Mouse (Mus musculus): ENCODE results near the gene Gpr33. TPM values are rescaled to one million over a fixed set of nuclear protein-coding genes. Genes with fewer than 3 reads are reported as not detected.

Gene Gpr33
- polyA plus RNA-seq, 1 experiment from 2014 or later: not detected

DNA sequence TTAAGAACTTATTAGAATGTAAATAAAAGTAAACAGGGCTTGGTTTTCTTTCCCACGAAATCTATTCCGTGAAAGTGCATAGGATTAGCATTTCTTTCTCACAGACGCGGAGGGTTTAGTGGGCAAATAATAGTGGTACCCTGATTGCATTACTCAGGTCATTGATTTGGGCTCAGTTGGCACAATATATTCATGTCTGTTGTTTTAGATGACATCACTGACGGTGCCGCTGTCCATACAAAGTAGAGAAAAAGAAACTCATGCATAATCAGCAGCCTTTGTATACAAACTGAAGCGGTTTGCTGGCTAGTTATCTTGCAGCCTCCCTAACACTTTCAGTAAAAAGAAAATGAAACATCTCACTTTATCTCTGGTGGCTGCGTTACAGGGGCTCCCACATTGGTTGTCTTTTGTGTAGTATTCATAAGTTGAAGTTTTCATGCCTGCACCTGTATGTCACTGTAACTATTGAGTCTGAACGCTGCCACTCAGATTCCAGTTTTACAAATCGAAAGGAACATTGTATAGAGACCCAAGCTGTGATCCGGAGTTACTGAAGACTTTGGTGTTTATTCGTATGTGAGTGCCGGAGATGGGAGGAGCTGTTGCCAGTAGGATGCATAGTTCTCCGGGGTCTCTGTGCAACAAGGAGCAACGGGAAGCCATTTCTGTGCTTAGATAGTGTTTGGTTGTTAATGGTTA lies 17.8 kb downstream of the Gpr33 start:
- no peak overlapping the region for H3K9ac ChIP-seq
- H3K4me3 ChIP-seq: no peak overlapping the region
- no peaks in the 10 kb centered on the region for H3K9me3 ChIP-seq
- H3K4me1 ChIP-seq: no peaks in the 10 kb centered on the region
- H3K27me3 ChIP-seq: no peaks in the 10 kb centered on the region
- H3K36me3 ChIP-seq: no peaks in the 10 kb centered on the region
- H3K4me2 ChIP-seq: no peak overlapping the region
- WGBS: 74% methylated on average over 15 of the region's 15 CpGs
- no peak overlapping the region for H3K27ac ChIP-seq
- ATAC-seq (ENCODE audit: insufficient number of reproducible peaks, low FRiP score, low TSS enrichment, low read depth): no peak

- 48% methylated on average over 5 of the region's 5 CpGs for WGBS
- Histone ChIP-seq H3K9me3 (no peaks in the 10 kb centered on the region), H3K27ac (0 out of 2 replicates have a peak overlapping the region, but pooled peaks have one; percentile 33), H3K4me3 (peak overlapping the region; percentile 76), H3K9ac (no peak overlapping the region), H3K4me2 (peak overlapping the region; percentile 58), H3K36me3 (no peaks in the 10 kb centered on the region), H3K27me3 (no peaks in the 10 kb centered on the region), H3K4me1 (no peaks in the 10 kb centered on the region)
- peak; percentile 56; the same call in 1 of the 2 replicates for ATAC-seq (ENCODE audit: insufficient number of reproducible peaks, low FRiP score, low TSS enrichment, low read depth)
Observed at GRCm38 (mm10) chr12:52006633-52006994, 21.2 kb downstream of the Gpr33 start.

GRCm38 (mm10) chr12:52005877-52006632 lies 21.8 kb downstream of the Gpr33 start, which contains the start of gene Dtd2:
Dtd2 (minus strand) TSS chr12:52006501.
- peak within 1 kb of the TSS; percentile 81 for H3K27ac ChIP-seq

GRCm38 (mm10) chr12:52002746-52003145 lies 25.1 kb downstream of the Gpr33 start:
- no peak for ATAC-seq (ENCODE audit: insufficient number of reproducible peaks, low FRiP score, low TSS enrichment, low read depth)
- H3K36me3 ChIP-seq: peaks cover 17% of the 10 kb centered on the region
- no peaks in the 10 kb centered on the region for H3K4me1 ChIP-seq
- 91% methylated on average over 3 of the region's 3 CpGs for WGBS
- no peaks in the 10 kb centered on the region for H3K27me3 ChIP-seq
- no peak overlapping the region for H3K27ac ChIP-seq
- H3K9ac ChIP-seq: no peak overlapping the region
- no peak overlapping the region for H3K4me2 ChIP-seq
- no peak overlapping the region for H3K4me3 ChIP-seq
- H3K9me3 ChIP-seq: no peaks in the 10 kb centered on the region

More at GRCm38 (mm10) chr12:52005877-52006632, 21.8 kb downstream of the Gpr33 start, which contains the start of gene Dtd2:
- 2% methylated on average over 41 of the region's 46 CpGs for WGBS
- H3K27me3 ChIP-seq: no peaks in the 10 kb centered on the region
- H3K9ac ChIP-seq: peak within 1 kb of the TSS; percentile 74
- H3K4me2 ChIP-seq: peak within 1 kb of the TSS; percentile 58
- no peaks in the 10 kb centered on the region for H3K36me3 ChIP-seq
- H3K9me3 ChIP-seq: no peaks in the 10 kb centered on the region
- no peaks in the 10 kb centered on the region for H3K4me1 ChIP-seq
- peak within 1 kb of the TSS; percentile 76 for H3K4me3 ChIP-seq
- ATAC-seq (ENCODE audit: insufficient number of reproducible peaks, low FRiP score, low TSS enrichment, low read depth): peak; percentile 89

GRCm38 (mm10) chr12:52001544-52001943 lies 26.3 kb downstream of the Gpr33 start:
- no peak overlapping the region for H3K27ac ChIP-seq
- H3K4me3 ChIP-seq: no peak overlapping the region
- no peak overlapping the region for H3K9ac ChIP-seq
- no peak overlapping the region for H3K4me2 ChIP-seq
- 19% methylated on average over 4 of the region's 4 CpGs for WGBS
- H3K36me3 ChIP-seq: peaks cover 26% of the 10 kb centered on the region
- H3K4me1 ChIP-seq: no peaks in the 10 kb centered on the region
- no peaks in the 10 kb centered on the region for H3K27me3 ChIP-seq
- no peaks in the 10 kb centered on the region for H3K9me3 ChIP-seq
- no peak for ATAC-seq (ENCODE audit: insufficient number of reproducible peaks, low FRiP score, low TSS enrichment, low read depth)

GRCm38 (mm10) chr12:51998366-51998932 lies 29.4 kb downstream of the Gpr33 start:
- ATAC-seq (ENCODE audit: insufficient number of reproducible peaks, low FRiP score, low TSS enrichment, low read depth): no peak
- no peak overlapping the region for H3K9ac ChIP-seq
- H3K4me3 ChIP-seq: no peak overlapping the region
- no peak overlapping the region for H3K27ac ChIP-seq
- no peaks in the 10 kb centered on the region for H3K4me1 ChIP-seq
- peaks cover 46% of the 10 kb centered on the region for H3K36me3 ChIP-seq
- no peak overlapping the region for H3K4me2 ChIP-seq
- WGBS: 81% methylated on average over 9 of the region's 9 CpGs
- no peaks in the 10 kb centered on the region for H3K27me3 ChIP-seq
- H3K9me3 ChIP-seq: no peaks in the 10 kb centered on the region

DNA sequence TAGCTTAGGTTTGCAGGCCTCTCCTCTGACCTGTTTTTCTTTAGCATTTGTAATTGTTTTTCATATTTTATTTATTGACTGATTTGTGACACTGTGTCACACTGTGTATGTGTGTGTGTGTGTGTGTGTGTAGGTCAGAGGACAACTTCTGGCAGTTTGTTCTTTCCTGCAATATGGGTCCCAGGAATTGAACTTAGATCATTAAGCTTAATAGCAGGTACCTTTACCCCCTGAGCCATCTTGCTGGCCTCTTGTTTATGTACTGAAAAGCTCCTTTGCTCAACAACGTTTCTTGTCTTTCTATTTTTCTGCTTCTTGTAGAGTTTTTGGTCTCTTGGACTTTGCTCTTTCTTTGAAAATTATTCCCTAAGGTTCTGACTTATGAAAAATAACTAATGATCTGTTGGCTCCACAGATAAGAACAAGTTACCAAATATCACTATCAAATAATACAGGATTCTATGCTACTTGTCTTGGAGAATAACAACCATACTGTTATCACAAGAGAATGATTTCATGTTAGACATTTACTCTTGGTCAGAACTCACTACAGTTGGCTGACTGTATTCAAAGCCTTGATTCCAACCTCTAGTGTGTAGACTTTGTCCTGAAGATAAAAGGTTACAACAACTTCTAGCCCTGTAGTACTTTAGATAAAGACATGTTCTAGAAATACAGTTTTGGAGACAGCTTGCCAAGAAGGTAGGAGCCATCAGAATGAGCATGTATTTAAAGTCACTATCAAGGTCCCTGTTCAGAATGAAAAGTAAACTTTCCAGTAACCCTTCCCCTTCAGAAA lies 31.9 kb downstream of the Gpr33 start:
- Histone ChIP-seq H3K4me1 (no peaks in the 10 kb centered on the region), H3K4me2 (no peak overlapping the region), H3K27me3 (no peaks in the 10 kb centered on the region), H3K4me3 (no peak overlapping the region), H3K27ac (no peak overlapping the region), H3K9me3 (no peaks in the 10 kb centered on the region), H3K36me3 (peaks cover 46% of the 10 kb centered on the region), H3K9ac (no peak overlapping the region)
- no peak for ATAC-seq (ENCODE audit: insufficient number of reproducible peaks, low FRiP score, low TSS enrichment, low read depth)
- WGBS: 76% methylated on average over 1 of the region's 1 CpGs

- 72% methylated on average over 2 of the region's 2 CpGs for WGBS
- H3K4me1 ChIP-seq: no peaks in the 10 kb centered on the region
- H3K27ac ChIP-seq: no peak overlapping the region
- no peak overlapping the region for H3K9ac ChIP-seq
- H3K9me3 ChIP-seq: no peaks in the 10 kb centered on the region
- peaks cover 15% of the 10 kb centered on the region; the same call in 1 of the 2 replicates for H3K36me3 ChIP-seq
- no peak for ATAC-seq (ENCODE audit: insufficient number of reproducible peaks, low FRiP score, low TSS enrichment, low read depth)
- H3K27me3 ChIP-seq: no peaks in the 10 kb centered on the region
- H3K4me3 ChIP-seq: no peak overlapping the region
- no peak overlapping the region for H3K4me2 ChIP-seq
Observed at GRCm38 (mm10) chr12:51990629-51991028, 37.2 kb downstream of the Gpr33 start.

DNA sequence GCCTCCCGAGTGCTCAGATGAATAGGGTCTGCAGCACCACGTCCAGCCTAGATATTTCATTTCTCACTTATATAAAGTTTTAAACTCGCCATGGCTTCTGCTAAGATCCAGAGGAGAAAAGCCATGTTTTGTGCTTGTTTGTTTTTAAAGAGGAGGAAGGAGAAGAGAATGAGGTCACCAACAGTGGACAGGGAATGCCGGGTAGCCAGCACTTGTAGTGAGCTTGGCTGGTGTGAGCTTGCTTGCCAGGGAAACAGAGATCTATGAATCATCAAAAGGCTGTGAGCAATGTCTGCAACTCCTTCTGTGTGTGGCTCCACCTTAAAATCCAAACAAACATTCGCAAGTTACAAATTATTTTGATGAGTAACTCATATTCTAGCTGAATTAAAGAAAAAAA lies 39.3 kb downstream of the Gpr33 start:
- Histone ChIP-seq H3K36me3 (no peaks in the 10 kb centered on the region), H3K27ac (no peak overlapping the region), H3K4me1 (no peaks in the 10 kb centered on the region; the same call in 1 of the 2 replicates), H3K4me3 (no peak overlapping the region), H3K9ac (no peak overlapping the region), H3K27me3 (no peaks in the 10 kb centered on the region), H3K4me2 (no peak overlapping the region), H3K9me3 (no peaks in the 10 kb centered on the region)
- 85% methylated on average over 5 of the region's 5 CpGs for WGBS
- no peak for ATAC-seq (ENCODE audit: insufficient number of reproducible peaks, low FRiP score, low TSS enrichment, low read depth)

DNA sequence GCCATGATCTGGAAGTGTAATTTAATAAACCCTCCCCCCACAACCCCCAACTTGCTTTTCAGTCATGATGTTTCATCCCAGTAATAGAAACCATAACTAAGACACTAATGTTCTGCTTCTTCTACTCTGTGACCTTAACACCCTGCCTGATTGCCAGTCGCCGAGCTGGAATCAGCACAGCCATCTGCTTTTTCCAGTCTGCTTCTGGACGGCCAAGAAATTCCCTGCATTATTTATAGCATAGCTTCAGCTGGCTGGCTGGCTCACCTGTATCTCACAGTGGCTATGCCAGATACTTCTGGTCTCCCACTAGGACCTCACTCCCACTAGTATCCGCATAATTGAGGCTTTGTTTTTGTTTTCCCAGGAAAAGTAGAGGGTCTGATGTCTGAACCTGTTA lies 42.0 kb downstream of the Gpr33 start:
- H3K4me2 ChIP-seq: no peak overlapping the region
- H3K9me3 ChIP-seq: no peaks in the 10 kb centered on the region
- H3K27me3 ChIP-seq: no peaks in the 10 kb centered on the region
- H3K4me3 ChIP-seq: no peak overlapping the region
- 53% methylated on average over 4 of the region's 4 CpGs for WGBS
- no peak overlapping the region for H3K9ac ChIP-seq
- no peak for ATAC-seq (ENCODE audit: insufficient number of reproducible peaks, low FRiP score, low TSS enrichment, low read depth)
- no peaks in the 10 kb centered on the region for H3K36me3 ChIP-seq
- H3K27ac ChIP-seq: no peak overlapping the region
- no peaks in the 10 kb centered on the region; the same call in 1 of the 2 replicates for H3K4me1 ChIP-seq

GRCm38 (mm10) chr12:51985163-51985748 lies 42.6 kb downstream of the Gpr33 start:
- Histone ChIP-seq H3K4me2 (no peak overlapping the region), H3K4me3 (no peak overlapping the region), H3K27me3 (no peaks in the 10 kb centered on the region), H3K9me3 (no peaks in the 10 kb centered on the region), H3K27ac (no peak overlapping the region), H3K9ac (no peak overlapping the region), H3K4me1 (no peaks in the 10 kb centered on the region; the same call in 1 of the 2 replicates), H3K36me3 (no peaks in the 10 kb centered on the region)
- no peak for ATAC-seq (ENCODE audit: insufficient number of reproducible peaks, low FRiP score, low TSS enrichment, low read depth)
- 87% methylated on average over 3 of the region's 3 CpGs for WGBS
